Mouse (Mus musculus) layer of hippocampus, postnatal 10 days (tissue): ENCODE results near the gene Zscan25. TPM values are rescaled to one million over a fixed set of nuclear protein-coding genes. Genes with fewer than 3 reads are reported as not detected.
"Not testable (repeated sequence)": the region's sequence is repeated elsewhere in the genome, so short reads cannot be mapped to it uniquely, and the experiment has no call there.

Experiments used
- DNase-seq, 2 experiments: peaks; one replicate each; pipeline ENCODE4 v3.0.0; 2021; ENCODE audit warnings: low spot score in 2 of 2
- long read RNA-seq: library from polyadenylated mRNA; stranded (forward); transcript quantifications from one replicate; pipeline ENCODE4 v2.0.0, GENCODE M21; 2023
- total RNA-seq, 2 experiments: library from RNA; stranded (reverse); gene quantifications; 2 replicates each; pipeline ENCODE4 v1.2.3; 2021

The Zscan25 gene
- 10 to 100 TPM; 14.7 to 17.5 TPM for total RNA-seq
- long read RNA-seq, partial matches to known transcripts = 0 of 3 reads
- long read RNA-seq, other reads (novel, unspliced or antisense) = 3 of 3 reads

DNA sequence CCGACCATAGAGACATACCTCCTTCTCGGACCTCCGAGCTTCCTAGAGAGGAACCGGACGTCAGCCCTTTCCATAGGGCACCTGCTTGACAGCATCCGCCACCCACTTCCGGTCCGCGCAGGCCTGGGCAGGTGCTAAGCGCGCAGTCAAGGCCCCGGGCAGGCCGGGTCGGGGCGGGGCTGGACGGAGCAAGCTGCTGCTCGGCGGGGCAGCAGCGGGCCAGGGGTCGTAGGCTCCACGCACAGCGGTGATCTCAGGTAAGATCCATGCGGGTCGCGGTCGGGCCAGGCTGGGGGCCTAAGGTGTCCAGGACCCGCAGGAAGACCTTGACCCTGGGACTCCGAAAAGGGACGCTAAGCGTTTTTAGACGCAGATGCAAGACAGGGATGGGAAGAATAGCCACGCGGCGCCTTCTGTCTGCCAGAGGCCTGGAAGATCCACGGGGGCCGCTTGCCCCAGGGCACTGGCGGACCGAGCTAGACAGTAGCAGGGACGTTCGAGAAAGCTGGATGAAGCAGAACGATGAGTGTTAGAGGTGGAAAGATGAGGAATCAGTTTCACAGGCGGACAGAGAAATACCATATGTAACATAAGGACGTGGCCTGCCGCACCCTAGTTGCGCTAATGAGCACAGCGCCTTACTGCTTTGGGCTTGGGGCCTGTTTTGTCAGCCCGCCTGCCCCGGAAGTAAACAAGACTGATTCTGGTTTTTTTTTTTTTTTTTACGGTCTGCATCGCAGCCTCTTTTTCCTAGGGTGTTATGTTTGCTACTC is at the start of gene Zscan25:
Gene Zscan25, plus strand, starts transcription at position 130 of the 773 bp plus-strand sequence.
- peak; percentile 87 to 91 for DNase-seq

DNA sequence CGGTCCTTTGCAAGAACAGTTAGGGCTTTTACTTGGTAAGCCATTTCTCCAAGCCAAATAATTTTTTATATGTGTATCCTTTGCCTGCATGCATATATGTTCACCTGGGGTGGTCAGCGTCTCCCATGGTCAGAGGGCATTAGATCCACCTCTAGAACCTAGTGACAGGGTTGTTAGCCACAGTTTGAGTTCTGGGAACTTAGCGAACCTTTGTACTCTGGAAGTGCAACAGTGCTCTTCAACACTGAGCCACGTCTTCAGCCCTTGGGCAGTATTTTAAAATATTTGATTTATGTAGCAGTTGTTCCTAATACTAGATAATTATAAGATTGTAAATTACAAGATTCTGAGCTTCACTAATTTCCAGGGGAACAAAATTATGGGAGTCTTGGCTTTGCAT is 49.7 kb upstream of the Zscan25 start:
- DNase-seq = no peak

DNA sequence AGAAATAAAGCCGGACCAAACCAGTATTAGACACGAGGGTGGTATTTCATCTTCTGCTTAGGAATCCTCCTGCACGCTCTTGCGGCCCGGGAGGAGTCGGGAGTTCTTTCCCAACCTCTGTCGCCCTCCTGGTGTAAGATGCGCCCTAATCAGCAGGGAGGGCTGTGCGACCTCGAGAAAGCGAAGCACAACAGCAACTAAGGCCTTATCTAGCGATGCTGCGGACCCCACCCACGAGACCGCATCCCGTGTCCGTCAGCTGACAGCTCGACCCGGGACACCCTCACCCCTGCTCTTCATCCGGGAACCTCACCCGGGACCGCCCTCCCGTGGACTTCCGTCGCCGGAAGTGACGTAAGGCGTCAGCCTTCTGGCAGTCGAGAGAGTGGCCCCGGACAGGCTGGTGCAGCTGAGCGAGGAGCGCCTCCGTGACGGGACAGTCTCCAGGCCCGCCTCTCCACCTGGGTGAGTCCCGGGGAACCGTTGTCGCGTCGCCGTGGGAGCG is 48.9 kb upstream of the Zscan25 start, which contains the start of gene Zfp655:
Gene Zfp655, plus strand, starts transcription at position 349 of the 505 bp plus-strand sequence.
- DNase-seq = peak; percentile 97 to 98

DNA sequence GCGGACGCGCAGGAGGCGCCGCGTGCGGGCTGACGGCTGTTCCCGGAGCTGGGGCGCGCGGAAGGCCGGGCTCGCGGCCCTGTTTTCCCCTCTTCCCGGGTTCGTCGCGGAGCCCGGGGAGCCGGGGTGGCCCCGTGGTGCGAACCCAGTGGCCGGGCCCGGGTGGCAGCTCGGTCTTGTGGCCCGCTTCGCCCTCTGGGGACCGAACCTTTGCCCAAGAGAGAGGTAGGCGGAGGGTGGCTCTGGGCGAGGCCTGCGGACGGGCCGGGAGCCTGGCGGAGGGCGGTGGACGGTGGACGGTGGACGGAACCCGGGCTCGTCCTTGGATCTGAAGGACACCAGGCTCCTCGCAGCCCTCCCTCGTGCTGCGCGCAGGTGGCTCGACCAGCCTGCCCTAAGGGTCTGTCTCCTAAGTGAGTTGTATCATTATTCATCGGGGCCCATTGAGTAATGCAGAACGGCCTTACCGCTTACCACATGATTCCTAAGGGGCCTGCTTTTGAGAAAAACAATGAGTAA is 48.3 kb upstream of the Zscan25 start:
- DNase-seq = no peak

DNA sequence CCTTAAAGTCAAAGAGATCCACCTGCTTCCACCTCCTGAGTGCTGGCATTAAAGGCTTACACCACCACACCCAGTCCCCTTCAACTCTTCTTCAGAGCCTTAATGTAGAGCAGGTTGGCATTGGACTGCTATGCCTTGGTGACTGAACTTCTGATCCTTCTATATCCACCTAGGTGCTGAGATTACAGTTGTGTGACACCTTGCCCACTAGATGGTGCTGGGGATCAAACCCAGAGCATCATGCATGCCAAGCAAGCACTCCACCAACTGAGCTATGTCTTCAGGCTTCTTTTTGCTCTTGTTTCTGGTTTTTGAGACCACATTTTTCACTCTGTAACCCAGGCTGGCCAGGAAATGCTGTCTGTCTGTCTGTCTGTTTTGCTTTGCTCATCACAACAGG is 45.7 kb upstream of the Zscan25 start:
- DNase-seq = peak in 1 of 2 experiments; percentile 31

DNA sequence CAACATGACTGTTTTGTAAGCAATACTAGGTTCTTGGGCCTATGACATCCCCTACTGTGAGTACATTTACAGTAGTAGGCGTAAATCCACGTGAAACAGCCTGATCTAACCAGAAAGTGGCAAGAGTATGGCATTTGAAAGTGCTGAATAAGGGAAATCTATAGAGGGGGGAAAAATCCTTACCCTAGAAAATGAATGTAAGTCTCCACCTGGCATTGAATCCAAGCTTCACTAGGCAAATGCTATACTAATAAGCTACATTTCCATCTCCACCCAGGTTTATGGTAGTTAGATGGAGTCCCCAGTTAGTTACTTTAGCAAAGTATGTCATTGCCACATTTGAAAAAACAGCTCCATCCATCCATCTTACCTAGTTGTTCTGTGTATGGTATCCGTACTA is 30.8 kb upstream of the Zscan25 start:
- DNase-seq = no peak

DNA sequence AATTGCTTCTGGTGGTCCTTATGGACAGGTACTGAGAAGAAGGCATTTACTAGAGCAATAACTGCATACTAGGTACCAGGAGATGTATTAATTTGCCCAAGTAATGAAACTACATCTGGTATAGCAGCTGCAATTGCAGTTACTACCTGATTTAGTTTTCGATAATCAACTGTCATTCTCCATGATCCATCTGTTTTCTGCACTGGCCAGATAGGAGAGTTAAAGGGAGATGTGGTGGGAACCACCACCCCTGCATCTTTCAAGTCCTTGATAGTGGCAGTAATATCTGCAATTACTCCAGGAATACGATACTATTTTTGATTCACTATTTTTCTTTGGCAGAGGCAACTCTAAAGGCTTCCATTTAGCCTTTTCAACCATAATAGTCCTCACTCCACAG is 6.7 kb upstream of the Zscan25 start:
- DNase-seq = not testable (repeated sequence)

DNA sequence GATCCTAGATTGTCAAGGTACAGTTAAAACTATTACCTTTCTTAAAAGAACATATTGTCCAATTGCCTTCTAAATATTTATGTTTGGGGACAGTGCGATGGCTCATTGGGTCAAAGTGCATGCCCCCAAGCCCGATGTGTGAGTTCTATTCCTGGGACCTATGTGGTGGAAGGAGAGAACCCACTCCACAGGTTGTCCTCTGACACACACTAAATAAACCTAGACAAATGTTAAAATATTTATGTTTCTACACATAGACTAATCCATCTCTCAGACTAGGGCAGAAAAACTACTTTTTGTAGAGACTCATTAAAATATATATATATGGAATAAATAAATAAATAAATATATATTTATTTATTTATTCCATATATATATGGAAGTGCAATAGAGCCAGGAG is 352 bp upstream of the Zscan25 start:
- no peak for DNase-seq

DNA sequence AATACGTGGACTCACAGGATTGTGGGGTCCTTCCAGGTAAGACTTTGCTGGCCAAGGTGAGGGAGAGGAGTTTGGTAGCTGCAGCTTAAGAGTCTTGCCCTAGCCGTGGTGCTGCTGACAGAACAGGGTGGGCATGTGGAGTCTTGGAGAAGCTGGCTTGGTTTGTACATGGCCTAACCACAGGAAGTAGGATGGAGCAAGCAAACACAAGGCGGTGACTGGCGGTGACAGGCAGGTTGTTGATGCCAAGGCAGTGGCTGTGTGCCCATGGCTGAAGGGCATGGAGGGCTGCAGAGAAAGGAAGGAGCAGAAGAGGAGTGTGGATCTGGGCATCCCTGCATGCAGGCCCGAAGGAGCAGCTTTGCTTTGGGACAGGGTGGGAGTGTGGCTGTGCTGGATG is 8.1 kb downstream of the Zscan25 start:
- no peak for DNase-seq

DNA sequence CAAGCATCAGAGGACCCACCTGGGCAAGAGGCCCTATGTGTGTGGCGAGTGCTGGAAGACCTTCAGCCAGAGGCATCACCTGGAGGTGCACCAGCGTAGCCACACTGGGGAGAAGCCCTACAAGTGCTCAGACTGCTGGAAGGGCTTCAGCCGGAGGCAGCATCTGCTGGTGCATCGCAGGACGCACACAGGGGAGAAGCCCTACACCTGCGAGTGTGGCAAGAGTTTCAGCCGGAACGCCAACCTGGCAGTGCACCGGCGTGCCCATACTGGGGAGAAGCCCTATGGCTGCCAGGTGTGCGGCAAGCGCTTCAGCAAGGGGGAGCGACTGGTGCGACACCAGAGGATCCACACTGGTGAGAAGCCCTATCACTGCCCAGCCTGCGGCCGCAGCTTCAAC is 10.4 kb downstream of the Zscan25 start:
- no peak for DNase-seq

DNA sequence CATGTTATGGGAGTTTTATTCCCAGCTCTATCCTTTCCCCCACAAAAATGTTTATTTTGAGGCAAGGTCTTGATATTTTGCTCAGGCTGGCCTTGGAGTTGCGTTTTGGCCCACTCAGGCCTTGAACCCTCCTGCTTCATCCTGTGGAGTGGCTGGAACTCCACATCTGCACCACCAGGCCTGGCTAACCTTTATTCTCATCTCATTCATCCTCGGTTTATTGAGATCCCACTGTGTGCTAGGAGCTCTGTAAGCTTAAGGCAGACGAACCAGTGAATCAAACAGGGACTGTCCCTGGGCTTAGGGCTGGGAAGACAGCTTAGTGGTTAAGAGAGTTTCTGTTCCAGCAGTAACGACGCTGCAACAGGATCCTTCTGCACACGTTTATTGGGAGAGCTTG is 12.1 kb downstream of the Zscan25 start:
- DNase-seq = no peak

DNA sequence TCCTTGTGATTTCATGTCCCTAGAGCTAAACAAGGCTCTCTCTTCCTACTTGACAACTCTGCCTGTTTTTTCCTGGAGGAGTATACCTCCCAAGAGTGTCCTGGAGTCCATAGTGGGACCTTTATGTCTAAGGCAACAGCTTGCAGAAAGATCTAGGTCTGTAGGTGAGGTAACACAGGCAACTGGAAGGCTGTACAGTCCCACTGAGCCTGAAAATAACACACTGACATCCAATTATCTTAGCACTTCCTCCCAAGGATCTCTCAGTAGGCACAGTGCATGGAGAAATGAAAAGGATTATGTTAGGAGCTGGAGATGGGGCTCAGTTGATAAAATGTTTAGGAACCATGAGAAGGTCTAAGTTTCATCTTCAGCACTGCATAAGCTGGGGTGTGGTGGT is 20.2 kb downstream of the Zscan25 start:
- no peak for DNase-seq

DNA sequence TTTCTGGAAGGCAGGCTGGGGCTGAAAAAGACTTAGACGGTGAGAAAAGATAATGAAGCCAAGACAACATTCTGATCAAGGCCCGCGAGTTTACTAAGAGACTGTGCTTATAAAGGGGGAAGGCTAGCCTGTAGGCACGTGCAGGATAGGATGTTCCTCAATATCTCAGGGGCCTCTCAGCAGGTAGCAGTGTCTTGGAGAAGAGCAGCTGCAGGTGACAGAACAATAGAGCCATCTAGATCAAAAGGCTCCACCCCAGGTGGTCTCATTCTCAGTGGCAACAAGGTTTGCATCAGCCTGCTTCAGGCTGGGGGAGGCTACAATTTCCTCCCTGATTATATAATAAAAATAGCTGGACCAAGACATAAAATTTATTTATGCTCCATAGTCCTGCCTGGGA is 21.5 kb downstream of the Zscan25 start:
- not testable (repeated sequence) for DNase-seq

DNA sequence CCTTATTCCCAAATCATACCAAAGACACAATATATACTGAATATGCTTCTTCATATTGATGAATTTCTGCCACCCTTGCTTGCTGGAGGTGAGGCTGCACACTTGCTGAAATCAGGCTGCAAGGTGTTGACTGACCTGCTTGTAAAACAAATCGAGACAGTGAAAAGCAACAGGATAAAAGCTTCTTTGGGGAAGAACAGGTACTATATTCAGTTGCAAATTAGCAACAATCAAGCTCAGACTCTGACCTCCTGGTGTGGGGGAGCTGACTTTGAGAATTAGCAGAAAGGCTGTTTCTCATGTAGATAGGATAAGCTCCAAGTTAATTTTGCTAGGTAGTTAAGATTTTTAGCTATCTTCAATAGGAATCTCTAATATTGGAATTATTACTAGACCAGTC is 22.1 kb downstream of the Zscan25 start:
- no peak for DNase-seq

DNA sequence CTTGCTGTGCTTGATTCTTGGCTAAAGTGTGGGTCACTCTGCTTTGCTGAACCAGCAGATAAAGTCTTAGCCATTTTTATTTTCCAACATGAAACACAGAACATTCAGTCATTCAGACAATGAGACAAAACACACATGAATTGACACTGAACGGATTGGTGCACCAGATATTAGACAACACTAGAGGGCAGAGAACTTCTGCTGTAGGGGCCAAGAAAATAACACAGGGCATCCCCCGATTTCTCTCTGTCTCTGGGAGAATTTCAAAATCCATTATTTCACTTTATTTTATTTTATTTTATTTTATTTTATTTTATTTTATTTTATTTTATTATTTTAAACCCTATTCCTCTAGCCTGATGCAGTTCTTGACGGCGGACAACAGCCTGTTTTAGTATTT is 26.7 kb downstream of the Zscan25 start:
- not testable (repeated sequence) for DNase-seq

DNA sequence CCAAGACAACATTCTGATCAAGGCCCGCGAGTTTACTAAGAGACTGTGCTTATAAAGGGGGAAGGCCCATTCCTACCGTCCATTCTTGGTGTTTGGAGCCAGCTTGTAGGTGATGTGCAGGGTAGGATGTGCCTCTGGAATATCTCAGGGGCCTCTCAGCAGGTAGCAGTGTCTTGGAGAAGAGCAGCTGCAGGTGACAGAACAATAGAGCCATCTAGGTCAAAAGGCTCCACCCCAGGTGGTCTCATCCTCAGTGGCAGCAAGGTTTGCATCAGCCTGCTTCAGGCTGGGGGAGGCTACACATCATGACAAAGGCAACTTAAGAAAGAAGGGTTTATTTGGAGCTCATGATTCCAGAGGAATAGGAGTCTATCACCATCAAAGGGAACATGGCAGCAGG is 27.5 kb downstream of the Zscan25 start:
- not testable (repeated sequence) for DNase-seq

DNA sequence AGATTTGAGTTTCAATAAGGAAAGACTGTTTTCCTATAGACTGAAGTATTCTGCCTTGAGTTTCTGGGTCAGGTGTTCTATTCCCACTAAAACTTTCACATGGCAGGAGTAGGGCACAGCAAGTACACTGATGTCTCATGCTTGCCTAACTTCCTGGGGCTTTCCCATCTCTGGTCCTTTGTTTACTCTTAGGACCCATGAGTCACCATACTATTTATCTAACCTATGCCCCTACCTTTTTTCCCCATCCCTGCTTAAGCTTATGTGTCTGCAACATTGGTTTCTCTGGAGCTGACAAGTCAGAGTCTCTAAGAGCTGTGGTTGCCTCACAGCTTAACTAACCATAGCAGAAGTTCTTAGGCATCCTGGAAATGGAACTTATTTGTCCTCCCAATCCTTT is 33.5 kb downstream of the Zscan25 start:
- DNase-seq = no peak

DNA sequence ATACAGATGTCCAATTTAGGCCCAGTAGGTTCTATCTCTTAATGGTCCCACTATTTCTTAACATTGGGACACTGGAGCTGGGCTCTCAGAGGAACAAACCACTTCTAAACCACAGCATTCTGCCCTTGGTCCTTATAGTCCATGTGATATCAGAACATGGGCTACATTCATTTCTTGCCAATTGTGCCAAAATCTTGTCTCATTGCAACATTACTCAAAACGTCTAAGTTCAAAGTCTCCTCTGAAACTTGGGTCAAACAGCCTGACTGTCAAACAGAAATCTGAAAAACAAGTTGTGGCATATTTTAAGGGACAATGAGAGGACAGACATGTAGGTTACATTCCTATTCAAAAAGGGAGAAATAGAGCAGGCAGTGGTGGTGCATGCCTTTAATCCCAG is 36.8 kb downstream of the Zscan25 start:
- no peak for DNase-seq

DNA sequence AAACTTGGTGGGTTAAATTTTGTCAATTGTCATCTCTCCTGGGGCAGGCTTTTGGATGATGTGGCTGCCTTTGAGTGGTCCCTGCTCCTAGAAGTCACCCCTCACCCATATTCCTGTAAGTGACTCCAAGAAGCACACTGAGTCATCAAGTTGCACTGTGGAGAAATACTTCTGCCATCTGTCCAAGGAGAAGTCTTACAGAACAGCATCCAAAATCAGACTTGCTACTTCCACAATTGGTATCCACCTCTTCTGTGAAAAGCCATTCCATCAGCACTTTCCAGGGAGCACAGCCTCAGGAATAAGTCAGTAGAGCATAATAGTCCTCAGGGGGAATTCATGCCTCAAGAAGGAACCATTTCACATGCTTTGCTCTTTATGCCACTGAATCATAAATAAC is 58.5 kb downstream of the Zscan25 start:
- not testable (repeated sequence) for DNase-seq
